Mouse (Mus musculus): ENCODE results near the gene Styxl1.

Gene Styxl1

GRCm38 (mm10) chr5:135702190-135702589, 76.0 kb downstream of the Styxl1 start:
- no peak for DNase-seq (ENCODE audit: low spot score in 2 of 2)

GRCm38 (mm10) chr5:135701601-135702000, 76.6 kb downstream of the Styxl1 start:
- DNase-seq (ENCODE audit: low spot score in 2 of 2), result no peak

GRCm38 (mm10) chr5:135697711-135698111, 80.5 kb downstream of the Styxl1 start:
- no peak for DNase-seq (ENCODE audit: low spot score in 2 of 2)

Measured in urinary bladder, postnatal 36 days (tissue).